Mouse (Mus musculus): ENCODE measurements around the gene Zkscan3. TPM values are rescaled to one million over a fixed set of nuclear protein-coding genes. Genes with fewer than 3 reads are reported as not detected.

The Zkscan3 gene
- 10 to 100 TPM; 38.9 to 39.0 TPM for total RNA-seq (2021)

DNA sequence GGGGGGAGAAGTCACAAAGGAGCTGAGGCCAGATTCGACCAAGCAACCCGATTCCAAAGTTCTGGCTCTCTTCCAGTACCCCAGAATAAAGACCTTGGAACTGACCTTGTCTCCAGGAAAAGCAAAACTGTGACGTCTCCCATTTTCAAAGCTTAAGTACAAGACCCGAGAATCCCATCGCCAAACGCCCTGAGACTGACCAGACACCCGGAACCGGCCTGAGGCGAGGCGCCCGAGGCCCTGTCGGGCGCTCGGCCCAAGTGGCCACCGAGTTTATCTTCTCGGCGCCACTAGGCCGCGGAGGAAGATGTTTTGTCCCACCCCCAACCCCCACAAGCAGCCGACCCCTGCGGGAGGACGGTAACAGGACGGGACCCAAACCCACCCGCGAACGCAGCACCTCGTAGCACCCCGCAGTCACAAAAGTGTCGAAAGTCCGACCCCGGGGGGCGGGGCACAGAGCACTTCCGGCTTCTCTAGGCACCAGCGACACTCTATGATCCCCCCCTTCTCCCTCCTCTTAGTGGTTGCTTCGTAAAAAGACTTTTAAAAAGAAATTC lies at the start of gene Zkscan3:
Gene Zkscan3, minus strand, starts transcription at position 469 of the 560 bp plus-strand sequence.
- intact Hi-C loops (cut with DNase I), result loop anchor here (2.0 to 10.0 kb wide), 4 partner anchors 40 to 312 kb away; partner anchors contain the start of genes Hist1h2ai, Hist1h2bl, Hist1h3h and Zkscan8
- DNase-seq, result peak; percentile 88 to 89

DNA sequence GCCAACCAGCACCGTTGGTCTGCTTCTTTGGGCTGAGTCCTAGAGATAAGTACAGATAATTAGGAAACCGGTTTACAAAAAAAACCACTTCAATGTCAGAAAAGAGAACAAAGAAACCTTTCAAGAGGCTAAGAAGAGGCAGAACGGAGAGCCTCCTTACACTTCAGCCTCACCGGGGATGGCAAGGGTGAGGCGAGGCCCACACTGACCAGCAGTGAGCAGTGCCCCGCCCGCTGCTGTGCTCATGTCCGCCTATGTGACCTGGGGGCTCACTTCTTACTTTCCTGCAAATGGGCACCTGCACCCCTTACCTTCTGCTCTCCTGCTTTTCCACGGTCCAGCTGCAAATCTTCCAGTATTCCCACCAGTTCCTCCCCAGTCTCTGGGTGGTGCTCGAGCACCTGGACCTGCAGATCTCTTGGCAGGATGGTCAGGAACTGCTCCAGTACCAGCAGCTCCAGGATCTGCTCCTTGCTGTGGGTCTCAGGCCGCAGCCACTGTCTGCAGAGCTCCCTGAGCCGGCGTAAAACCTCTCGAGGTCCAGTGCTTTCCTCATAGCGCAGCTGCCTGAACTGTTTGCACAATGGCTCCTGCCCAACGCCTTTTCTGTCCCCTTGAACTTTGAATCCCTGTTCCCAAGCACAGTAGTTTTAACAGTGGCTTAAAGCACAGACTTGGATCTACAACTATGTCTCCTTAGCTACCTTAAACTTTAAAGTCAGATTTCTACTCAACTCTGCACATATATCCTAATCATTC lies 45.5 kb upstream of the Zkscan3 start:
- intact Hi-C loops (cut with DNase I), result no loop called here
- no peak for DNase-seq

DNA sequence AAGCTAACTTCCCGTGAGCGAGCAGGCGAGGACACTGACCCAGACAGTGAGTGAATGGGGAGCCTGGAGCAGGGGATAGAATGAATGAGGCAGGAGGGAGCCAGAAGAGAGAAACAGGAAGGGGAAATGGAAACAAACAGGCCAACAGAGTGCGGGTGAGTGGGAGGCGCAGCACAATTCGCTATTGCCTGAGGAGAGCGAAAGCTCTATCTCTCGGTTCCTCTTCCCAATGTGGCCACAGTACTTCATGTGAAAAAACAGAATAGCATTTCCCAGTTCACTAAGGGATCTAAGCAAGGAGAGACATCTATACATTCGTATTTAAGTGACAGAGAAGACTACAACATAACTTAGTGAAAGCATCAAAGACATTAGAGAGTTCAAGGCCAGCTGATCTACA lies 44.2 kb upstream of the Zkscan3 start:
- intact Hi-C loops (cut with DNase I), result no loop called here
- no peak for DNase-seq

DNA sequence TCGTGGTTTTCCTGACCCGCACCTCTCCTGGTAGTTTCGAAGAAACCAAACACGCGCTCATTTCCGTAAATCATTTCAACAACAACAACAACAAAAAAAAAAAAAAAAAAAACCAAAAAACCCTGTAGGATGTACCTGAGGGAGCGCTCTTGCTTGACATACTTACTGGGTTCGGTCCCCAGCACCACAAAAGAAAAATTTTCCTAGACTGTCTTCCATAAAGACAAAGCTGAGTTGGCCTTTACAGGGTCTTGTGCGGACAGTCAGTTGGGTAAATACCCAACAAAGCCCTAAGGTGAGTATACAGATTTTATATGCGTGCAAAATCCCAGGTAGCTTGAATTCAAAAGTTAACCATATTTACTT lies 38.6 kb upstream of the Zkscan3 start:
- intact Hi-C loops (cut with DNase I), result no loop called here
- DNase-seq, result no peak

DNA sequence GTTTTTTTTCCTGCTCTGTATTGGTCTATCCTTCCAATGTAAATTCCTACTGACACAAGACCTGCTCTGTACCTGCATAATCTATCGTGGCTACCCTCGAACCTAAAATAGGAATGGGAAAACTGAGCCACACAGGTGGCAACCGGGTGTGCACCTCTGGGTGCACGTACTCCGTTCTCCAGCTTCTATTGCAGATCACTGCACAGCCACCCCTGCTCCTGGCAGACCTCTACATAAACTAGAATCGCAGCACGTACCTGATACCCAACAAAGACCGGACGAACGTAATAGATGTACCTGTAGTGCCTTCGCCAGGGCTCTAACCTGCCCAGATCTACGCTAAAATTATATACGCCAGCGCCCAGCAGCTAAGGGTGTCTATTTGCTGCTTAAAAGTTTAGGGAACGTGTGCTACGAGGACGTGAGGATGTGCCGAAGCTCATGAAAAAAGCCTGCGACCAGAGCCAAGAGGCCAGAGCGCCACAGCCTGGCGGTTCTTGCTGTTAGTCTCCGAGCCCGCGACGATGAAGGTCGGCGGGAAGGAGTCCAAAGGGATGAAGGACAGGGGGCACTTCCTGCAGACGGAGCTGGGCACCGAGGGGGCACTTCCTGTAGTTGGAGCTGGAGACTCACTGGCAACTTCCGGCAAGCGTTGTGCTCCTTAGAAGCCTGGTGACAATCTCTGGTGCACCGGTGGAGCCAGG lies 38.1 kb upstream of the Zkscan3 start, which contains the start of gene Pgbd1:
Gene Pgbd1, minus strand, starts transcription at position 556 of the 704 bp plus-strand sequence.
- intact Hi-C loops (cut with DNase I), result no loop called here

DNA sequence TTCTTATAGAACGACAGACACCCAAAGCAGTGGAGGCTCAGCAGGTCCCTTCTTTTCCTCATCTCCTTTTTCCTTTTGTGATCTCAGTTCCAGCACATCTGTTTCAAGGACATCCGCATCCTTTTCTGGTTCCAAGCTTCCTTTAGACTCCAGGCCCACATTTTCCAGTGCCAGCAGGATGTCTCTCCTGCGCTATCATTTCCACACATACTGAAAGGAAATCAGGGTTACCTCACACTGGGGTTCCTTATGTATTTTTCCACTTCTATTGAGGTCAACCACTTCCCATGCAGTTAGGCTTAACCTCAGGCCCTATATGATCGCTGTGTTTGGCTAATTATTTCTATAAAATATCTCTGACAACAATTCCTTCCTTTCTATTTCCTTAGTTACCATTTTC lies 32.9 kb upstream of the Zkscan3 start:
- intact Hi-C loops (cut with DNase I), result no loop called here
- DNase-seq, result no peak

More for the DNA sequence above, 38.1 kb upstream of the Zkscan3 start, which contains the start of gene Pgbd1:
- DNase-seq, result peak; percentile 66 to 72

DNA sequence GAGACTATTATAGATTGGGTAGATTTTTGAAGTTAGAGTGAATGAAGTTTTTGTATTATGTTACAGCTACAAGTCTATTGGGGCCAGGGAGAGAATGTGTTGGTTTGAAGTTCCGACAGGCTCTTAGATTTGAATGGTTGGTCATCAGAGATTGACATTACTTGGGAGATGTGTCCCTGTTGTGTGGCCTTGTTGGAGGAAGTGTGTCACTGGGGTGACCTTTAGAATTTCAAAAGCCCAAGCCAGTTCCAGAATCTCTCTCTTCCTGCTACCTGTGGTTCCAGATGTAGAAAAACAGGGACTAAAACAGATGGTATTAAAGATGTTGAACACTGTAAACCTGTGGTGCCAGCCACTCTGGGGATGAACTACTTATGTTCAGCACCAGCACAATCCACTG lies 25.1 kb upstream of the Zkscan3 start:
- intact Hi-C loops (cut with DNase I), result no loop called here
- no peak for DNase-seq

DNA sequence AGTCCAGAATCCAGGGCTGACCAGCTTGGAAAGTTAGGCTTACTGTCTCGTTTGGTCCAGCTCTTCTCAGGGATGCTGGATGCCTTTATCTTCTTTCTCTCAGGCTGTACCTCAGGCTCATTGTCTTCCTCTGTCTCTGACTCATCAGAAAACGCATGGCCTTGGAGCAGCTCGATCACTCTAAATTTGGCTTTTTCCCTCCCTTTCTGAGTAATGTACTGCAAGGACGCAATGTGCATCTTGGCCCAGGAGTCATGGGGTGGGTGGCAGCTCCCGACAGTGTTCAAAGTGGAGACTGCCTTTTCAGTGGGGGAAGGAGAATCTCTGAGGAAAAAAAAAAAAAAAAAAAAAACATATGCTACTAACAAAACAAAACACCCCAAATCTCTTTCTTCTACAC lies 20.7 kb upstream of the Zkscan3 start:
- intact Hi-C loops (cut with DNase I), result no loop called here
- no peak for DNase-seq

DNA sequence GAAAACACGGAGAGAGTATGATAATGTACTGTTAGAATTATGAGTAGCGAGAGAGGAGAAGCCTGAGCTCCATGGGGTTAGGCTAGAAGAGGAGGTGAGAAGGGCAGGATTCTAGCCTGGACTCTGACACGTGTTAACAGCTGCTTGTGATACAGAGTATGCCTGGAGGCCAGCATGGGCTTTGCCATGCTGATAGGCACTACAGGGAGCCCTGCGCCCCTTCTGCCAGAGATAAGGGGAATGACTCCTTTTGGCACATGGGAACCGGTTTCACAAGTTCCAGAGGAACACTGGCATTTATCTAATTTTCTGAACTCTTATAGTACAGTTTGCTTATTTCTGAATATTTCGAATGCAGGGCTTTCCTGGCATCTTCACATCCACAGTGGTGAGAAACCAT lies 16.3 kb upstream of the Zkscan3 start:
- intact Hi-C loops (cut with DNase I), result no loop called here
- DNase-seq, result no peak

DNA sequence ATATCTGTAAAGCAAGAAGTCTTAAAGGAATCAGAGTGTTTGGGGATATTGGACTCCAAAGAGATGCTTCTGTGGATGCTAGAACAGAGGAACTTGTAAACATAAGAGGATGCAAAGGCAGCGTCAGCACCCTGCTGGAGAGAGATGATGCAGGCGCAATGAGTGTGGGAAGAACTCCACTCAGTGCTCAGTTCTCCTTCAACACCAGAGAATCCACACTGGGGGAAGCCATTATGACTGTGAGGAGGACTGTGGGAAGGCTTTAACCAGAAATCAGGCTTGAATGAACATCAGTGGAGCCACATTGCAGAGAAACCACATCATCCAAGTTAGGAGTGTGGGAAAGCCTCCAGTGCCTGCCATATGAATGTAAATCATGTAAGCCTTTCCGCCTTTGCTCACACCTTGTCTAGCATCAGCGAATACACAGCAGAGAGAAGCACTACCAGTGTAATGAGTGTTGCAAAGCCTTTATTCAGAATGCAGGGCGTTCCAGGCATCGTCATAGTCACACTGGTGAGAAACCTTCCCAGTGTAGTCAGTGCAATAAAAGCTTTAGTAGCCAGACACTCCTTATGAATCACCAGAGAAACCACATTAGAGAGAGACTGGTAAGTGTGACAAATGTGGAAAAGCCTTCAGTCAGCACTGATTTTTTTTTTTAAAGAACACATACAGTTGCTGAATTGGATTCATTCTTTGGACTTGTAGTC lies 14.9 kb upstream of the Zkscan3 start:
- no peak for DNase-seq

DNA sequence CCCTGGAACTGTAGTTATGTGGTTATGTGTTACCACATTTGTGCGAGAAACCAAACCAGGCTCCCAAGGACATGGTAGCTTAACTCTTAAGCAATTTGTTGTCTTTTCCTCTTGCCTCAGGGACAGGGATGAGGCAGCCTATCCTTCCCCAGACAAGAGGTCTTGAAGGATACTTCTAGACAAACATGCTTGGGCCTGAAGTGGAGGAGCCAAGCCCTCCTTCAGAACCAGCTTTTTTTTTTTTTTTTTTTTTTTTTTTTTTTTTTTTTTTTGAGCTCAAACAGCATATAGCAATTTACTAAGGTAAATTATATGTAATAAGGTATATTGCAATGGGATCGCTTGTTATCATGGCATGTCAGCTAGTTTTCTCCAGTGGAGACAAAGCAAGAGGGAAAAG lies 13.2 kb upstream of the Zkscan3 start:
- no peak for DNase-seq

More for the DNA sequence above, 14.9 kb upstream of the Zkscan3 start:
- intact Hi-C loops (cut with DNase I), result no loop called here

DNA sequence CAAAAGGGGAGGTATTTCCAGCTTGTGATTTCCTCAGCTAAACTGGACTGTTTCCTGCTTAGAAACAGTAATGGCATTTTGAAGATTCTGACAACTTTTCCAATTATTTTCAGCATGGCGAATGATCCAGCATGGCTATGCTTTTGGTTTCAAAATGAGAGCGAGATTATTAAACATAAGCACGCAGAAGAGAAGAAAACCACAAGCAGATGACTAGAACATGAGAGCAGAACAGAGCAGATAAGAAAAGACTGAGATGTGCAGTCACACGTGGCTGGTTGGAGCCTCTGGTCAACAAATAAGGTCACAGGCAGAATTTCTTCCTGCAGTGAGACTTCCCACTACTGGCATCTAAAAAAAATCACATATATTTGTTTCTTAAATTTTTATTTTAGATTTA lies 12.7 kb upstream of the Zkscan3 start:
- DNase-seq, result no peak
- intact Hi-C loops (cut with DNase I), result no loop called here

More for the DNA sequence above, 13.2 kb upstream of the Zkscan3 start:
- intact Hi-C loops (cut with DNase I), result no loop called here

DNA sequence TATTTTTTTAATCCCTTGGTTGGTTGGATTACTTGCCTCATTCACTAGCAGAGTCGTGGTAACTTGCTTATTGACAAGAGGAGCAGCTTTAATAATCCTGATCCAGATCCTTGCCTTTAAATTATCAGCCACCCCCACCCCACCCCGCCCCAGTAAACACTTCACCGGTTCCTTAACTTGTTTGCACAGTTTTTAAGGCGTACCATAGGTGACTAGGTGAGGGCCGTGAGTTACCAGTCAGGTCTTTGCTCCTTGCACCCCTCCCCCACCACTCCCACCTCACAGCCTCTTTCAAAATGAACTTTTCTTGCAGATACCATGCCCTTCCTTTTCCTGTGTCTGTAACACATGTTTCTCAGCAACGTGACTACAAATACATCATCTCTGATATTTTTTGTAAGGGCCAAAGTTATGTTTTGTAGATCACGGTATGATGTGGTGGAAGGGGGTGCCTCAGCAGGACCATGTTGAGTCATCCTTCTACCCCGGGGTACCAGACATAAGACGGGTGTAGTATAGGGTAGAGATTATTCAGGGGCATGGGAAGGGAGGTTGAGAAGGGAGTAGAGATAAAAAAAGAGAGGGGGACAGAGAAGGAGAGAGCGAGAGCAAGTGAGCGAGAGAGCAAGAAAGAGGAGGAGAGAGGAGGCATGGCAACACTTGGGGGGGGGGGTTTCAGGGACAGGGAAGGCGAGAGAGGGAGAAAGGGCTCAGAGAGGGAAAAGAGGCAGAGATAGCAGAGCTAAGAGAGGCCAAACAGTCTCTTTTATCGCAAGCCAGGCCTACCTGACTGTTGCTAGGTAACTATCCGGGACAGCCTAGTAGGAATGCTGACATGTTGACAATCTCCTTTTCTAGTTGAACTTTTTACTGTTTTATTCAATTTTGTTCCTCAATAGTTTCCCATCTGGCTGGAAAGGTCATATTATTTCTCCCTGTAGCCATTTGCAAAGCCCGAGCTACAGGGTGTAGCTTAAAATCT lies 12.0 kb upstream of the Zkscan3 start:
- DNase-seq, result no peak
- intact Hi-C loops (cut with DNase I), result no loop called here

DNA sequence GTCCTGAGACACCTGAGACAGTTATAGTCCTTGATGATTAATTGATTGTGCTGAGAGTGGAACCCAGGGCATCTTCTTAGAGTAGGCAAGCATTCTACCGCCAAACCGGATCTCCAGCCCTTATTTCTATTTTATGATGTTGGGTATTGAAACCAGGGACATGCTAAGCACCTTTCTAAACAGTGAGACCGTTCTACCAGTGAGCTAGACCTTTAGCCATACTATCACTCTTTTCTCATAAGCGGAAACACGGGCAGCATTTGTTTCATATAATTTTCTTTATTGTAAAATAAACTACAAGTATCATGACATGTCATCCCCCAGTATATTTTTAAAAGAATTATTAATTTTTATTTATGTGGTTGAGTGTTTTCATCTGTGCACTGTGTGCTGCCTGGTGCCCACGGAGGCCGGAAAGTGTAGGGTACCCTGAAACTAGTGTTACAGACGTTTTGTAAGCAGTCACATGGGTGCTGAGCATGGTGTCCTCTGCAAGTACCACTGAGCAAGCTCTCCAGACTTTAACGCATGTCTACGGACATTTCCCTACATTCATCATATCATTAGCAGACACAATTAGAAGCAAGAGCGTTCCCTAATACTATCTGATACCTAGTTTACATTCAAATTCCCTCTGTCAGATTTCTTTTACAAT lies 6.4 kb upstream of the Zkscan3 start:
- intact Hi-C loops (cut with DNase I), result loop anchor here (10.0 kb wide), 1 partner anchor 306 kb away; the partner anchor contains the start of genes Hist1h2ai, Hist1h2bl and Hist1h3h
- no peak for DNase-seq

DNA sequence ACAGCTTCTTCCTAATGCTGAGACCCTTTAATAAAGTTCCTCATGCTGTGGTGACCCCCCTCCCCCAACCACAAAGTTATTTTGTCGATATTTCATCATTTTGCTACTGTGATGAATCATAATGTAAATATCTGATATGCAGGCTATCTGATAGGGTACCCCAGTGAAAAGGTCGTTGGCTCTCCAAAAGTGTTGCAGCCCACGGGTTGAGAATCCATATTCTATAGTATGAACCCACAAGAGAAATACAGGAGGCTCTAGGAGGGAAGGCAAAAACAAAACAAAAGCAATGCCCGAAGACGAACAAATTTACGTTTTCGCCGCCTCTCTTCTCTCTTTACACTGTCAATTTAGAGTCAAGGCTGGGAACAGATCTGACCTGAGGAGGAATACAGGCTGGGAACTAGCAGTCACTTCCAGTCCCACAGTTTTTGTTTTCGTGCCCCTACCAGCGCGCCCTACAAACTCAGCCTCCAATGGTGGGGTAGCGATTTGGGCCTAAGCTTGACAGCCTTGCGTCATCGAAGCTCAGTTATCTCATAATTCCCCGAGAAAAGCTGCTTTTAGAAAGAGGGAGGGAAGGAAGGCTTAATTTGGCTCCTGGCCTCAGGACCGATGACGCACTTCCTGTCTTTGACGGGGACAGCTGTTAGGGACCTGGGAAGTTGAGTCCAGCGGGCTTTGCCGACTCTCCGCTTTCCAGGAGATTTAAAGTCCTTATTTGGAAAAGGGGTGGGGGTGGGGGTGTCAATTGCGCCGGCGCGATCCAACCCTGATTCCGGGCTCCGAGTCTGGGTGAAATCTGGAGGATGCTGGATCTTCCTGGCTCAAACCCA lies 5.6 kb upstream of the Zkscan3 start:
- DNase-seq, result peak; percentile 90 to 92
- intact Hi-C loops (cut with DNase I), result loop anchor here (2.0 to 10.0 kb wide), 2 partner anchors 99 to 307 kb away; partner anchors contain the start of genes Hist1h2ai, Hist1h2bl and Hist1h3h

DNA sequence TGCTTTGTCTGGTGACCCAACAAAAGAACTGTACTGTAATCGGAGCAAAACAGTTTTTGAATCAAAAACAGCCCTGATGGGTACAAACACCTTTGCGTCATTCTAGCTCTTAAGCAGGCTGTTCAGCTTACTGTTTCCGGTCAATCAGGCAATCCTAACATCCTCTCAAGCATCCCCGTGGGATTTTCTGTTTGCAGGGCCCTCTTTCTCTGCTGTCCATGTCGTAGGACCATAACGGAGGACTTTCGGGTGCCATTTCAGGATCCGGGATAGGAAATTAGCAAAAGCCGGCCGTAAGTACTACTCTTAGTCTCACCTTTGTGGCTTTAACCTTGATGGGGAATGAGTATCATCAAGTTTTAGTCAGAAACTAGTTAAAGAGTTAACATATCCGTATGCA lies 4.8 kb upstream of the Zkscan3 start:
- intact Hi-C loops (cut with DNase I), result loop anchor here (2.0 to 10.0 kb wide), 2 partner anchors 99 to 307 kb away; partner anchors contain the start of genes Hist1h2ai, Hist1h2bl and Hist1h3h
- DNase-seq, result peak; percentile 22 to 30

DNA sequence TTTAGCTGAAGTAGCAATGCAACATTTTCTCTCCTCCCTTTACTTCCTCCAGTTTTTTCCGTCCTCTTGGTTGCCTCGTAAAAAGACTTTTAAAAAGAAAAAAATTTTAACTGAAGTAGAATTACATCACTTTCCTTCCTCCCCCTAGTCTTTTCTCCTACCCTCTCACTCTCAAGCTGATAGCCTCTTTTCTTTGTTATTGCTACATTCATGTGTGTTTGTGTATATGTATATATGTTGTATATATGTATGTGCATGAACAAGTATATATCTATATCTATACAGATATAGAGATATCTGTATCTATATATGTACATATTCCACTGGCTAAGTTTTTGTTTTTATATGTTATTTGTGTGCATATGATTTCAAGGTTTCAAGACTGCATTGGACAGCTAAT lies 293 bp upstream of the Zkscan3 start:
- intact Hi-C loops (cut with DNase I), result loop anchor here (2.0 to 10.0 kb wide), 4 partner anchors 40 to 312 kb away; partner anchors contain the start of genes Hist1h2ai, Hist1h2bl, Hist1h3h and Zkscan8
- DNase-seq, result no peak

Data from heart, postnatal 10 days (tissue).